Mouse (Mus musculus) bone marrow macrophage, adult 2 months (primary cell): ENCODE data around the gene Slc7a8.

Experiments used
- CTCF ChIP-seq: IDR thresholded peaks from 2 replicates; pipeline ENCODE4 v1.5.1; 2012; ENCODE audit warnings: low read depth, mild to moderate bottlenecking, low read length, moderate library complexity
- POLR2A ChIP-seq: IDR thresholded peaks from 2 replicates; pipeline ENCODE4 v1.6.1; 2012; ENCODE audit warnings: mild to moderate bottlenecking, low read depth, low read length, borderline replicate concordance

- TF ChIP-seq CTCF = no peak
- no peak for TF ChIP-seq POLR2A
Measured at GRCm38 (mm10) chr14:54796760-54797159, 15.0 kb upstream of the Slc7a8 start.
